Mouse (Mus musculus): ENCODE measurements around the gene Stk32b. TPM values are rescaled to one million over a fixed set of nuclear protein-coding genes. Genes with fewer than 3 reads are reported as not detected.

Gene Stk32b
- polyA plus RNA-seq, 1 experiment from 2014 or later = 0.19 TPM

- WGBS = 82% methylated on average over 7 of the region's 7 CpGs
- ATAC-seq (replicated peaks; ENCODE audit: low FRiP score, low TSS enrichment, low read depth) (no peak), DNase-seq (ENCODE audit: low spot score) (no peak)
- Histone ChIP-seq H3K36me3 (ENCODE audit: control insufficient read depth, insufficient read depth, low read length) (no peaks in the 10 kb centered on the region), H3K27me3 (replicated peaks; ENCODE audit: control insufficient read depth, insufficient read depth, low read length) (no peaks in the 10 kb centered on the region), H3K27ac (ENCODE audit: low read depth) (no peak overlapping the region), H3K9me3 (ENCODE audit: control insufficient read depth, low read length) (no peaks in the 10 kb centered on the region), H3K9ac (ENCODE audit: low read length) (no peak overlapping the region), H3K4me1 (replicated peaks; ENCODE audit: control insufficient read depth, insufficient read depth, low read length) (no peaks in the 10 kb centered on the region), H3K4me2 (ENCODE audit: low read length) (no peak overlapping the region), H3K4me3 (ENCODE audit: low read depth, low read length) (no peak overlapping the region)
These were observed 19.7 kb downstream of the Stk32b start for GRCm38 (mm10) chr5:37697286-37697685.

- no peaks in the 10 kb centered on the region for H3K36me3 ChIP-seq (ENCODE audit: control insufficient read depth, insufficient read depth, low read length)
- no peak for ATAC-seq (replicated peaks; ENCODE audit: low FRiP score, low TSS enrichment, low read depth)
- H3K4me1 ChIP-seq (replicated peaks; ENCODE audit: control insufficient read depth, insufficient read depth, low read length) = no peaks in the 10 kb centered on the region
- H3K27me3 ChIP-seq (replicated peaks; ENCODE audit: control insufficient read depth, insufficient read depth, low read length) = no peaks in the 10 kb centered on the region
- no peaks in the 10 kb centered on the region for H3K9me3 ChIP-seq (ENCODE audit: control insufficient read depth, low read length)
- H3K9ac ChIP-seq (ENCODE audit: low read length) = no peak overlapping the region
- H3K27ac ChIP-seq (ENCODE audit: low read depth) = no peak overlapping the region
- H3K4me2 ChIP-seq (ENCODE audit: low read length) = no peak overlapping the region
- no peak overlapping the region for H3K4me3 ChIP-seq (ENCODE audit: low read depth, low read length)
- no peak for DNase-seq (ENCODE audit: low spot score)
- WGBS = 58% methylated on average over 4 of the region's 4 CpGs
These were observed 21.2 kb downstream of the Stk32b start for GRCm38 (mm10) chr5:37695773-37696172.

GRCm38 (mm10) chr5:37692759-37693158, 24.2 kb downstream of the Stk32b start:
- 68% methylated on average over 3 of the region's 3 CpGs for WGBS
- H3K4me3 ChIP-seq (ENCODE audit: low read depth, low read length) = no peak overlapping the region
- no peaks in the 10 kb centered on the region for H3K9me3 ChIP-seq (ENCODE audit: control insufficient read depth, low read length)
- no peak overlapping the region for H3K4me2 ChIP-seq (ENCODE audit: low read length)
- H3K36me3 ChIP-seq (ENCODE audit: control insufficient read depth, insufficient read depth, low read length) = no peaks in the 10 kb centered on the region
- no peak overlapping the region for H3K9ac ChIP-seq (ENCODE audit: low read length)
- H3K4me1 ChIP-seq (replicated peaks; ENCODE audit: control insufficient read depth, insufficient read depth, low read length) = no peaks in the 10 kb centered on the region
- no peak for DNase-seq (ENCODE audit: low spot score)
- no peak for ATAC-seq (replicated peaks; ENCODE audit: low FRiP score, low TSS enrichment, low read depth)
- no peaks in the 10 kb centered on the region for H3K27me3 ChIP-seq (replicated peaks; ENCODE audit: control insufficient read depth, insufficient read depth, low read length)
- no peak overlapping the region for H3K27ac ChIP-seq (ENCODE audit: low read depth)

GRCm38 (mm10) chr5:37670781-37671180, 46.2 kb downstream of the Stk32b start:
- Histone ChIP-seq H3K4me1 (replicated peaks; ENCODE audit: control insufficient read depth, insufficient read depth, low read length) (no peaks in the 10 kb centered on the region), H3K27ac (ENCODE audit: low read depth) (no peak overlapping the region), H3K9me3 (ENCODE audit: control insufficient read depth, low read length) (no peaks in the 10 kb centered on the region), H3K27me3 (replicated peaks; ENCODE audit: control insufficient read depth, insufficient read depth, low read length) (no peaks in the 10 kb centered on the region), H3K4me2 (ENCODE audit: low read length) (no peak overlapping the region), H3K4me3 (ENCODE audit: low read depth, low read length) (no peak overlapping the region), H3K9ac (ENCODE audit: low read length) (no peak overlapping the region), H3K36me3 (ENCODE audit: control insufficient read depth, insufficient read depth, low read length) (no peaks in the 10 kb centered on the region)
- 84% methylated on average over 7 of the region's 7 CpGs for WGBS
- ATAC-seq (replicated peaks; ENCODE audit: low FRiP score, low TSS enrichment, low read depth) (no peak), DNase-seq (ENCODE audit: low spot score) (no peak)

GRCm38 (mm10) chr5:37664962-37665361, 52.0 kb downstream of the Stk32b start:
- Histone ChIP-seq H3K4me3 (ENCODE audit: low read depth, low read length) (no peak overlapping the region), H3K9me3 (ENCODE audit: control insufficient read depth, low read length) (no peaks in the 10 kb centered on the region), H3K4me1 (replicated peaks; ENCODE audit: control insufficient read depth, insufficient read depth, low read length) (no peaks in the 10 kb centered on the region), H3K4me2 (ENCODE audit: low read length) (no peak overlapping the region), H3K36me3 (ENCODE audit: control insufficient read depth, insufficient read depth, low read length) (no peaks in the 10 kb centered on the region), H3K9ac (ENCODE audit: low read length) (no peak overlapping the region), H3K27ac (ENCODE audit: low read depth) (no peak overlapping the region), H3K27me3 (replicated peaks; ENCODE audit: control insufficient read depth, insufficient read depth, low read length) (no peaks in the 10 kb centered on the region)
- no peak for ATAC-seq (replicated peaks; ENCODE audit: low FRiP score, low TSS enrichment, low read depth)
- no peak for DNase-seq (ENCODE audit: low spot score)
- 81% methylated on average over 3 of the region's 3 CpGs for WGBS

GRCm38 (mm10) chr5:37659177-37659576, 57.8 kb downstream of the Stk32b start:
- Histone ChIP-seq H3K27ac (ENCODE audit: low read depth) (no peak overlapping the region), H3K4me2 (ENCODE audit: low read length) (no peak overlapping the region), H3K36me3 (ENCODE audit: control insufficient read depth, insufficient read depth, low read length) (no peaks in the 10 kb centered on the region), H3K4me1 (replicated peaks; ENCODE audit: control insufficient read depth, insufficient read depth, low read length) (no peaks in the 10 kb centered on the region), H3K27me3 (replicated peaks; ENCODE audit: control insufficient read depth, insufficient read depth, low read length) (no peaks in the 10 kb centered on the region), H3K9me3 (ENCODE audit: control insufficient read depth, low read length) (no peaks in the 10 kb centered on the region), H3K4me3 (ENCODE audit: low read depth, low read length) (no peak overlapping the region), H3K9ac (ENCODE audit: low read length) (no peak overlapping the region)
- no peak for DNase-seq (ENCODE audit: low spot score)
- 87% methylated on average over 4 of the region's 4 CpGs for WGBS
- no peak for ATAC-seq (replicated peaks; ENCODE audit: low FRiP score, low TSS enrichment, low read depth)

- Histone ChIP-seq H3K9ac (ENCODE audit: low read length) (no peak overlapping the region), H3K27me3 (replicated peaks; ENCODE audit: control insufficient read depth, insufficient read depth, low read length) (no peaks in the 10 kb centered on the region), H3K4me2 (ENCODE audit: low read length) (no peak overlapping the region), H3K27ac (ENCODE audit: low read depth) (no peak overlapping the region), H3K36me3 (ENCODE audit: control insufficient read depth, insufficient read depth, low read length) (no peaks in the 10 kb centered on the region), H3K4me3 (ENCODE audit: low read depth, low read length) (no peak overlapping the region), H3K4me1 (replicated peaks; ENCODE audit: control insufficient read depth, insufficient read depth, low read length) (no peaks in the 10 kb centered on the region), H3K9me3 (ENCODE audit: control insufficient read depth, low read length) (no peaks in the 10 kb centered on the region)
- WGBS = 82% methylated on average over 6 of the region's 6 CpGs
- DNase-seq (ENCODE audit: low spot score) (no peak), ATAC-seq (replicated peaks; ENCODE audit: low FRiP score, low TSS enrichment, low read depth) (no peak)
These were observed 59.2 kb downstream of the Stk32b start for GRCm38 (mm10) chr5:37657741-37658140.

GRCm38 (mm10) chr5:37655208-37655607, 61.8 kb downstream of the Stk32b start:
- DNase-seq (ENCODE audit: low spot score) = no peak
- no peaks in the 10 kb centered on the region for H3K27me3 ChIP-seq (replicated peaks; ENCODE audit: control insufficient read depth, insufficient read depth, low read length)
- no peaks in the 10 kb centered on the region for H3K4me1 ChIP-seq (replicated peaks; ENCODE audit: control insufficient read depth, insufficient read depth, low read length)
- no peak overlapping the region for H3K4me3 ChIP-seq (ENCODE audit: low read depth, low read length)
- no peaks in the 10 kb centered on the region for H3K36me3 ChIP-seq (ENCODE audit: control insufficient read depth, insufficient read depth, low read length)
- H3K9me3 ChIP-seq (ENCODE audit: control insufficient read depth, low read length) = no peaks in the 10 kb centered on the region
- WGBS = 84% methylated on average over 5 of the region's 5 CpGs
- no peak overlapping the region for H3K4me2 ChIP-seq (ENCODE audit: low read length)
- H3K9ac ChIP-seq (ENCODE audit: low read length) = no peak overlapping the region
- H3K27ac ChIP-seq (ENCODE audit: low read depth) = no peak overlapping the region
- no peak for ATAC-seq (replicated peaks; ENCODE audit: low FRiP score, low TSS enrichment, low read depth)

- H3K4me2 ChIP-seq (ENCODE audit: low read length) = no peak overlapping the region
- 61% methylated on average over 10 of the region's 10 CpGs for WGBS
- no peak for DNase-seq (ENCODE audit: low spot score)
These were observed 66.2 kb downstream of the Stk32b start for GRCm38 (mm10) chr5:37650681-37651211.

More at GRCm38 (mm10) chr5:37650681-37651211, 66.2 kb downstream of the Stk32b start:
- Histone ChIP-seq H3K9me3 (ENCODE audit: control insufficient read depth, low read length) (no peaks in the 10 kb centered on the region), H3K27me3 (replicated peaks; ENCODE audit: control insufficient read depth, insufficient read depth, low read length) (no peaks in the 10 kb centered on the region), H3K4me1 (replicated peaks; ENCODE audit: control insufficient read depth, insufficient read depth, low read length) (no peaks in the 10 kb centered on the region), H3K27ac (ENCODE audit: low read depth) (no peak overlapping the region), H3K9ac (ENCODE audit: low read length) (no peak overlapping the region), H3K36me3 (ENCODE audit: control insufficient read depth, insufficient read depth, low read length) (no peaks in the 10 kb centered on the region), H3K4me3 (ENCODE audit: low read depth, low read length) (no peak overlapping the region)
- ATAC-seq (replicated peaks; ENCODE audit: low FRiP score, low TSS enrichment, low read depth) = peak; percentile 70

Measured in intestine, embryonic 14.5 days (tissue).